Mouse (Mus musculus) stomach, postnatal 0 days (tissue): ENCODE measurements around the gene Sppl3. TPM values are rescaled to one million over a fixed set of nuclear protein-coding genes. Genes with fewer than 3 reads are reported as not detected.

Experiments
- ATAC-seq: fragments of 200-750 bp; cut with Nextera tagmentation; 2 replicates; pipeline ENCODE4 v1.8.0; 2017; ENCODE audit not compliant: low FRiP score, low TSS enrichment
- DNase-seq: peaks from one replicate; pipeline ENCODE4 v3.0.0-alpha.2; 2016; ENCODE audit warnings: low spot score
- H3K27ac ChIP-seq: fragments of 300-500 bp; sonication (generic); replicated peaks from 2 replicates; pipeline ENCODE4 v1.5.1; 2014; ENCODE audit warnings: mild to moderate bottlenecking, control low read depth
- H3K27me3 ChIP-seq: fragments of 300-500 bp; sonication (generic); 2 replicates; pipeline ENCODE4 v1.6.1; 2014; ENCODE audit warnings: low read length; ENCODE audit not compliant: control insufficient read depth, insufficient read depth
- H3K36me3 ChIP-seq: fragments of 300-500 bp; sonication (generic); 2 replicates; pipeline ENCODE4 v1.6.1; 2014; ENCODE audit warnings: low read length, mixed read lengths; ENCODE audit not compliant: control insufficient read depth, insufficient read depth
- H3K4me1 ChIP-seq: fragments of 300-500 bp; sonication (generic); replicated peaks from 2 replicates; pipeline ENCODE4 v1.6.1; 2014; ENCODE audit warnings: antibody characterized with exemption; ENCODE audit not compliant: control insufficient read depth, insufficient read depth
- H3K4me2 ChIP-seq: fragments of 300-500 bp; sonication (generic); replicated peaks from 2 replicates; pipeline ENCODE4 v1.6.1; 2014; ENCODE audit warnings: low read depth, mild to moderate bottlenecking, control low read depth, moderate library complexity
- H3K4me3 ChIP-seq: fragments of 300-500 bp; sonication (generic); 2 replicates; pipeline ENCODE4 v1.5.1; 2014; ENCODE audit warnings: low read depth, low read length, control low read depth
- H3K9ac ChIP-seq: fragments of 300-500 bp; sonication (generic); 2 replicates; pipeline ENCODE4 v1.6.1; 2014; ENCODE audit warnings: mild to moderate bottlenecking, low read length, control low read depth, mixed read lengths
- H3K9me3 ChIP-seq: fragments of 300-500 bp; sonication (generic); 2 replicates; pipeline ENCODE4 v1.6.1; 2016; ENCODE audit warnings: low read length; ENCODE audit not compliant: control insufficient read depth
- CTCF ChIP-seq: IDR thresholded peaks from 2 replicates; pipeline ENCODE4 v1.5.1; 2016; ENCODE audit warnings: antibody characterized with exemption, low read depth, mild to moderate bottlenecking, moderate library complexity
- EP300 ChIP-seq: optimal IDR thresholded peaks from 2 replicates; pipeline ENCODE3; 2016; ENCODE audit warnings: antibody characterized with exemption
- WGBS: fragments of 180-500 bp; shearing (Covaris S2); extraction: QIAGEN DNeasy Blood & Tissue Kit; methylation state at CpG from one replicate; pipeline ENCODE4 v1.1.7; 2014; 5-methylcytosine and 5-hydroxymethylcytosine counted together
- polyA plus RNA-seq: library from polyadenylated mRNA; unstranded; fragments of >200 nt; fragmentation: Nextera tagmentation; extraction: Ambion mirVana; gene quantifications from 2 replicates; pipeline ENCODE4 v1.2.1, GENCODE M21; 2015

Sppl3 gene
- polyA plus RNA-seq, 1 experiment from 2014 or later = 25.2 TPM

DNA sequence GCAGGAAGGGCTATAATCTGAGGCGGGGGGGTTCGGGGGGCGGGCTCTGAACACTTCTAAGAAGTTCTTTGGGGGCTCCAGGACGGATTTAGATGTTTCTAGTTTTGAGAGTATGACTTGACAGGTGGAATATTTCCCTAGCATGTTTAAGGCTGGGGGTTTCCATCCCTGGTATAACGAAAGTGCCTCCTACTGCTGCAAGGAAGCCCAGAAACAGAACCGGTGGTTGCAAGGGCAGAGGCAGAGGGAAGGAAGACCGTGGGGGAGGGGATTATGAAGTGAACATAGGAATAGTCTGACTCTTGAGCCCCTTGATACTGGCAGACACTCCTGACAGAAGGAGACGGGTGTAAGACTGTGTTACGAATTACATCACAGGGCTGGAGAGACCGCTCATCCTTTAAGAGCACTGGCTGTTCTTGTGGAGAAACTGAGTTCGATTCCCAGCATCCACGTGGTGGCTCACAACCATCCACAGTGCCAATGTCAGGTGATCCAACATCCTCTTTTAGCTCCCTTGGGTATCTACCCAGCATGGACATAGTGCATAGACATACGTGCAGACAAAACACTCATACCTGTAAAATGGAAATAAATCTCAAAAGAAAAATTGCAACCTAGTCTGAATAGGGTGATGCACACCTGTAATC, 7.6 kb upstream of the Sppl3 start:
- DNase-seq = no peak
- H3K27me3 ChIP-seq = no peaks in the 10 kb centered on the region
- no peak overlapping the region for H3K4me2 ChIP-seq
- no peaks in the 10 kb centered on the region for H3K9me3 ChIP-seq
- 77% methylated on average over 13 of the region's 13 CpGs for WGBS
- H3K4me1 ChIP-seq = no peaks in the 10 kb centered on the region; the same call in 1 of the 2 replicates
- no peak overlapping the region for H3K27ac ChIP-seq
- no peaks in the 10 kb centered on the region for H3K36me3 ChIP-seq
- TF ChIP-seq EP300 = no peak
- TF ChIP-seq CTCF = no peak
- H3K9ac ChIP-seq = no peak overlapping the region
- no peak for ATAC-seq
- H3K4me3 ChIP-seq = no peak overlapping the region

DNA sequence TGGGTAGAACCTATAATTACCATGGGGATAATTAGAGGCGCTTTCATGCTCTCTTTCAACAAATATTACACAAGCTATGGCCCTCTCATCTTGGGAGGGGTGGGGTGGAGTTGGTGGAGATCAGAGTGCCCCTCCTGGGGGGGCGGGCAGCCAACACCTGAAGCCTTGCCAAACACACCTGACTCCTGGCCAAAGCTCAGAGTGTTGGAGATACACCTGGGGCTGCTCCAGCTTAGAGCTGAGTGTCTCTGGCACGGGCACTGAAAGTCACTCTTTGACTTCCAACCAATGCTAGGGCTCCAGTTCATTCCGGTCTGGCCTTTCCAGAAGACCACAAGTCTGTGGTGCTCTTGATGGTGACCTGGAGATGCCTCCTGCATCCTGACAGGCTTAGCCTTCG, 3.2 kb upstream of the Sppl3 start:
- peaks cover 3% of the 10 kb centered on the region for H3K4me1 ChIP-seq
- TF ChIP-seq CTCF (no peak), EP300 (no peak)
- no peaks in the 10 kb centered on the region for H3K36me3 ChIP-seq
- H3K4me2 ChIP-seq = no peak overlapping the region
- H3K27ac ChIP-seq = peak overlapping the region; percentile 83
- H3K4me3 ChIP-seq = no peak overlapping the region
- DNase-seq (no peak), ATAC-seq (no peak)
- 75% methylated on average over 5 of the region's 5 CpGs for WGBS
- H3K9me3 ChIP-seq = no peaks in the 10 kb centered on the region
- H3K27me3 ChIP-seq = no peaks in the 10 kb centered on the region
- H3K9ac ChIP-seq = no peak overlapping the region

DNA sequence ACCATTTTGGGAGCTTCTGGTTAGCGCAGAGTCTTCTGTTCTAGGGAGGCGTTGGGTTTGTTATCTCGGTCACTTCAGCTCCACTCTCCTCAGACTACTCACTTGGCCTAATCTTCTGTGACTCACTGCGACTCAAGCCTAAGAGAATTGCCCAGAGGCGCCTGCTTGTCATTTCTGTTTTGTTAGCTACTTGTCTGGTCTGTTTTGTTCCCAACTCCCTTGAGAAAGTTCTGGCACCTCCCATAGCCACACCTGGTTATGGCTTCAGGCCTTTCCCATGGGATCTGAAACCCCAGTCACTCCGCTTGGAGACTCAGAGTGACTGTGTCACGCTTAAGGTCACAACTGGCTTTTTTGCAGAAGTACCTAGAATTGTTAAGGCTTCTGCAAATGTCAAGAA, 2.6 kb upstream of the Sppl3 start:
- TF ChIP-seq CTCF = no peak
- peak; percentile 61 for TF ChIP-seq EP300
- no peak for ATAC-seq
- Histone ChIP-seq H3K4me3 (no peak overlapping the region), H3K27me3 (no peaks in the 10 kb centered on the region), H3K9ac (no peak overlapping the region), H3K4me2 (no peak overlapping the region), H3K27ac (peak overlapping the region; percentile 83), H3K36me3 (no peaks in the 10 kb centered on the region), H3K4me1 (peaks cover 5% of the 10 kb centered on the region), H3K9me3 (no peaks in the 10 kb centered on the region)
- DNase-seq = no peak
- 65% methylated on average over 7 of the region's 7 CpGs for WGBS

DNA sequence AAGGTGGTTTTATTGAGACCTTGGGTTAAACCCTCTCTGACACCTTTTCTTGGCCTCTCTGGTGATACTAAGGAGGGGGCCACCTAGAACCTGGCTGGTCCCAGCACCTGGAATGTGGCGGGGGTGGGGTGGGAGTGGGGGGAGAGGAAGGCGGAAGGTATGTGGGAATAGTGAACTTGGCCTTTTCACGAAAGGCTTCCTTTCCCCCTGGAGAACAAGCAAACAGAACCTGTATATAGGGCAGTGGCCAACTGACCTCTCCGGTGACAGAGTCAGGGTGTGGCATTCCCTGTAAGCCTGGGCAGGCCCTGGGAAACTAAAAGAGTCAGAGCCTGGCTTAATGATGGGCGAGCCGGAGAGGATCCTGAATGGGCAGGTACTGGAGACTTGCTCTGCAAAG, 1.8 kb upstream of the Sppl3 start:
- no peaks in the 10 kb centered on the region for H3K9me3 ChIP-seq
- H3K4me3 ChIP-seq = no peak overlapping the region
- H3K9ac ChIP-seq = no peak overlapping the region
- no peaks in the 10 kb centered on the region for H3K27me3 ChIP-seq
- no peaks in the 10 kb centered on the region for H3K36me3 ChIP-seq
- DNase-seq (peak; percentile 52), ATAC-seq (no peak)
- peaks cover 5% of the 10 kb centered on the region for H3K4me1 ChIP-seq
- no peak for TF ChIP-seq EP300
- no peak for TF ChIP-seq CTCF
- WGBS = 68% methylated on average over 6 of the region's 6 CpGs
- peak overlapping the region; percentile 70; the same call in 1 of the 2 replicates for H3K27ac ChIP-seq
- no peak overlapping the region for H3K4me2 ChIP-seq

DNA sequence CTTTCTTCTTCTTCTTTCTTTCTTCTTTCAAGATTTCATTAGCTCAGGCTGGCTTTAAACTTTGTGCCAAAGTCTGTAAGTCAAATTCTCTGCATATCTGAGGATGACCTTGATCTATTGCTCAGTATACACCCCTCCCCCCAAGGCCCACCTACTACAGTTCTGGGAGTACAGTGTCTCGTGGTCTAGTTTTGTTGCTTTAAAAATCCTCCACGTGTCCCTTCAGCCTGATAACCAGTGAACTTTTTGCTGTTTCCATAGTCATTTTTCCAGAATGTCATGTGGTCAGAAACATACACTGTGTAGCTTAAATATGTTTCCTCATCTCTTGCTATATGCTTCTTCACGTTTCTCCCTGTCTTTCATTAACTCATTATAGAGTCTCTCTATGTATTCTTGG, 976 bp upstream of the Sppl3 start:
- 46% methylated on average over 3 of the region's 3 CpGs for WGBS
- Histone ChIP-seq H3K4me3 (no peak overlapping the region), H3K4me1 (peaks cover 5% of the 10 kb centered on the region), H3K27ac (0 out of 2 replicates have a peak overlapping the region, but pooled peaks have one; percentile 5), H3K9ac (no peak overlapping the region), H3K9me3 (no peaks in the 10 kb centered on the region), H3K4me2 (no peak overlapping the region), H3K27me3 (no peaks in the 10 kb centered on the region), H3K36me3 (no peaks in the 10 kb centered on the region)
- no peak for TF ChIP-seq CTCF
- TF ChIP-seq EP300 = no peak
- DNase-seq (no peak), ATAC-seq (no peak)

DNA sequence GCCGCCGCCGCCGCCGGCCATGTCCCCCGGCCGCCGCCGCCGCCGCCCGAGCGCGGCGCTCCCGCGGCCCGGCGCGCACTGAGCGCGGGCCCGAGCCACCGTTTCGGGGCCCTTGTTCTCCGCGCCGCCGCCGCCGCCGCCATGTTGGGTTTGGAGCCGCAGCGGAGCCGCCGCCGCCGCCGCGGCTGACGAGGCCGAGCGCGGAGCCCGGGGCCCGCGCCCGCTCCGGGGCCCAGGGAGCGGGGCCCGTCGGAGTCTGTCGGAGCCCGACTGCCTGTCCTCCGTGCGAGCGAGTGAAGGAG, 231 bp downstream of the Sppl3 start:
- H3K4me1 ChIP-seq = peaks cover 7% of the 10 kb centered on the region
- H3K4me2 ChIP-seq = peak overlapping the region; percentile 76
- DNase-seq (no peak), ATAC-seq (no peak; the same call in 1 of the 2 replicates)
- no peaks in the 10 kb centered on the region for H3K9me3 ChIP-seq
- no peaks in the 10 kb centered on the region for H3K27me3 ChIP-seq
- peak overlapping the region; percentile 93 for H3K27ac ChIP-seq
- H3K4me3 ChIP-seq = peak overlapping the region; percentile 98
- no peaks in the 10 kb centered on the region for H3K36me3 ChIP-seq
- peak overlapping the region; percentile 99 for H3K9ac ChIP-seq
- TF ChIP-seq EP300 (no peak), CTCF (no peak)
- WGBS = under 1% methylated on average over 21 of the region's 57 CpGs
